Mouse (Mus musculus): ENCODE results near the gene Ikzf4. TPM values are rescaled to one million over a fixed set of nuclear protein-coding genes. Genes with fewer than 3 reads are reported as not detected.

The Ikzf4 gene
- 1 to 10 TPM in 1 of 2 experiments, under 1 TPM in 1; 0.87 to 2.2 TPM for total RNA-seq (2021)
- long read RNA-seq, experiment 1 = 0 reads
- long read RNA-seq, experiment 2 = 0 reads

DNA sequence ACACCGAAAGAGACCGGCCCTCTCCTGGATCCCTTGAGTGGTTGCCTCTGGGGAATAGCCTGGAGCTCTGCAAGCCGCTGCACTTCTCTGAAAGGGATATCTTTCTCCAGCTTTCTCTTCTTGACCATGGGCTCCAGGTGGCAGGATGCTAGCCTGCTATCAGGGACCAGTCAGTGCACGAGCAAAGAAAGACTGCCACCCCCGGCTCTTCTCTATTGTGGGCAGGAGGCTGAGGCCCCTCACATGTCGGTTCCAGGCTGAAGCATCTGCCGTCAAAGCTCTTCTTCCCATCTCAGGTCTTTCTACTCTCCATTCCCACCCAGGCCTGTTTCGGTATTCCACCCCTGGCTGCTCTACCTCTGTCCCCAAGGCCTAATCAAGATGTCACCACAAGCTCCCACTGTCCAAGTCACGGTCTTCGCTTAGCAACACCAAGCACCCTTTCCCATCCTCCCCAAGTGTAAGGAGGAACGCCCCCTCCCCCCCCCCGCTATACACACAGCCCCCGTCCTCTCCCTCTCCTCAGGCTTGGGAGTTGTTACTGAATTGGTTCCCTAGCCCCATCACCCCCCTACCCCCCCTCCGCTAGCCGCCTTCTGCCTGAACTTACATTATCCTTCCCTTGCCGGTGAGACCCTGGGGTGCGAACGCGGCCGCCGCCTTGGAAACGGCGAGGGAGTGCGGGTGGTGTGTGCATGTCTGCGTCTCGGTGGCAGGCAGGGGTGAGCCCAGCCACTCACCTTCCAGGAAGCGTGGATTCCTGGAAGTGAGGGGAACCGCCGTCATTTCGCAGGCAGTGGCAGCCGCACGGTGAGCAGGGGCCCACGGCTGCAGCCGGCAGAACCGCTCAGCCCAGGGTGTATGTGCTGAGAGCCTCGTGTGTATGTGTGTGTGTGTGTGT lies at the start of gene Ikzf4:
Gene Ikzf4 (minus strand): TSS at position 881 of the 901 bp plus-strand sequence.
- peak; percentile 47 for DNase-seq

DNA sequence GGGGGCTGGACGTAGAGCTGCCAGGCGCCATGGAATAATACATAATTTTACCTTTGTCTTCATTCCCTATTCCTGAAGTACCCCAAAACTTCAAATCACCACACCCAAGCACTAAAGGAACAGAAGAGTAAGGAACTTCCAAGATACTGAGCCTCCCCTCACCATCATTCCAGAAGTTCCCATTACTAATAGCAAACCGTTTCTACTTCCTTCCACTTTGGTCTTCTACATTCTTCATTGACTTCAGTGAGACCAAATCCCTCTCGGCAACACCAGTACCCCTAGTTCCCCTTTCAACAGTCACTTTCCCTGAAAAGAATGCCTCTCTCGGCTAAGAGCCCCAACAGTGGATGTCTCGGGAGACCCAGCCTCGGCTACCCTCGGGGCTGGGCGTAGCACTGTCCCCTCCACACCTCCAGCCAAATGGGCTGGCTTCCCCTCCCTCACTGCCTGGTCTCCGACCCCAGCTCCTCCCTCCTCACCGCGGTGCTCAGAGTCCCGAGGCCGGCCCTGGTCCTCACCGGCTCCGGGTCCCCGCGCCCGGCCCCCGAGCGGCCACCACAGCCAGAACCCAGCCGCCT lies 49.7 kb upstream of the Ikzf4 start:
- DNase-seq = no peak

DNA sequence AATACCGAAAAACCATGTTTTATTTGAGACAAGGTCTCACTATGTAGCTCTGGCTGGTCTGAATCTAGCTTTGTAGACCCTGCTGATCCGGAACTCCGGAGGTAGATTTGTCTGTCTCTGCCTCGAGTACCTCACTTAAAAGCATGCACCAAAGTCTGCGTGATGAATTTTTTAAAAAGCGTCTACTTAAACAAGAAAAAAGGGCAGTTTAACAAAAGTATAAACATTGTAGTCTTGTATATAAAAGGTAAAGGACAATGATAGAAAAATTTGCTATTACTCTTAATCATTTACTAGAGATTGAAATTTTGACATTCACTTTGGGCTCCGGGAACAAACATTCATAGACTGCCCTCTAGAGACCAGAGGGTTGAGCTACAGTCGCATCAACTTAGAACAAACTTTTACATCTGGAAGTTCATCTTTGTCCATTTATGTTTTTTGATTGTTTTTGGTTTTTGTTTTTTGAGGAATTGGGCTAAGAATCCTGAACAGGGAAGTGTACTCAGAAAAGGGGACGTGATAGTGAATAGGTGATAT lies 28.7 kb upstream of the Ikzf4 start:
- DNase-seq = peak; percentile 24

DNA sequence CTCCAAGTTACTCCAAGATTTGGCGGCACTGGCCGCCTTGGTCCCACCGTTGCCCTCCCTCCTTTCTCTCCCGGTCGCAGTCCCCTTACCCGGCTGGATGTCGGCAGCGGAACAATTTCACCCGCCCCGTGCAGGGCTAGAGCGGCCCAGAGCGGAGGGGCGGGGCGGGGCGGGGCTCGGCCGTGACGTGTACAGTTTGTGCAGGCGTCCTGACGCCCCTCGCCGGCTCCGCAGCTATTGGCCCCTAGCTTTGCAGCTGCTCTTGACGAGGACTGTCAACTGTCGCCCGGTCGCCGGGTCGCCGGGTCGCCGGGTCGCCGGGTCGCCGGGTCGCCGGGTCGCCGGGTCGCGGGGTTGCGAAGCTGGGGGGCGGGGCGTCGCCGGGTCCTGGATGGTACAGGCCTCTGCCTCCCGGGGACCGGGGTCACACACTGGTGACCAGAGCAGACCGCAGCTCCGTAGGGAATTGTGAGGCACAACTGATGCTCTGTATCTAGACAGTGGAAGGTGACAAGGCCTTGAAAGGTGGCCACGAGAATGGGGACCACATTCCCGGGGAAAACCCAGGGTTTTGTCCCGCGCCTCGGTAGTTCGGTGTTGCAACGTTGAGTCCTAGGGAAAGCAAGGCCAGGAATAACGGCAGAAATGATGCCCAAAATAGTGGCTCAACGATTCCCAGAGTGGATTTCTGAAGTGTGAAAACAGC lies 28.1 kb upstream of the Ikzf4 start, which contains the start of gene Suox:
Gene Suox (minus strand): TSS at position 311 of the 706 bp plus-strand sequence.
- peak; percentile 91 for DNase-seq

DNA sequence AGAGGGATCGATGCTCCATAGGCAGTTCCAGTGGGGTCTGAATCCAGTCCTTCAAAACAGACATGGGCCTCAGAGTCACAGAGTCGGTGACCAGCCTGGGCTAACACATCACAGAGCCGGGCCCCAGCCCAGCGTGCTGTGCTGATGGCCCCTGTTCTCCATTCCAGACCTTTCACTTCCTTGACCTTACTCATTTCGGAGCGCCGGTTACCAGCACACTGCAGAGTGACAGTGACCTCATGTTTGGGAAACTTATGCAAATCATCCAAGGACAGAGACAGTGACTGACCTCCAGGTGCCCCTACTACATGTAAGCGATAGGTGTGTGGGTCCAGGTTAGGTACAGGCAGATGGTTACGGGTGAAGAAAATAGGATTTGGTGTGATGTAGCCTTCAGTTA lies 25.4 kb upstream of the Ikzf4 start:
- DNase-seq = no peak

DNA sequence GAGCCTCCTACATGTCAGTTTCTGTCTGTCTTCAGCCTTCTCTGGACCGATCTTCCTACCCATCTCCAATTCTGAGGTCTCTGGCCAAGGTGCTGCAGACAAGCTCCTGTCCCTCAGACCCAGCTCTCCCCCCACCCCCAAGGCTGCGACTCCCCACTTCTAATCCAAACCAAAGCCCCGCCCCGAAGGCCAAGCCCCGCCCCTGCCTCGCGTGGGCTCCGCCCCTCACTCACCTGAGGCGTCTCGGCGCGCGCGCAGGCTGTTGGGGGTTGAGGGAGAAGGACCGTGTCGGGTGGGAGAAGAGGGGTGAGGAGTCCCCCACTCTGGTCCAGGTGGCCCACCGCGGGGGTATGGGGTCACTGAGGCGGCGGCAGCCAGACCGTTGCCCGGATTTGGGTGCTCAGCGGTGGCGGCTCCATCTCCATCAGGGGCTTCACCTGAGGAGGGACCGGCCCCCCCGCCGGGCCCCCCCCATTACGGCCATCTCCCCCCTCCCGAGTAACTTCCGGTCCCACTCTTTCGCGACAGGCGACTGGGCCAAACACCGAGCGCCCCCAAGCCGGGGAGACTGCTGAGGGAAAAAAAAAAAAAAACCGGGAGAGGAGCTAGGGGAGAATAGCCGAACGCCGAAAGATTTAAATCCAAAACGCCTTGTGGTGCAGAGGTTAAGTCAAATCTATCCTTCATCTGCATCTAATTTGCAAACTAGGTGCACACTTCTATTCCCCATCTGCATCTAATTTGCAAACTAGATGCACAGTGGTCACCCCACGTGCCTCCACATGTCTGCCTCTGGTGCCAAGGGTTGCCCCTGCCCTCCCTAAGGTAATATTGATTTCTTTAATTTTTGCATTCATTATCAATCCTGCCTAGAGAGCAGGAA lies 23.2 kb upstream of the Ikzf4 start:
- DNase-seq = peak; percentile 76

DNA sequence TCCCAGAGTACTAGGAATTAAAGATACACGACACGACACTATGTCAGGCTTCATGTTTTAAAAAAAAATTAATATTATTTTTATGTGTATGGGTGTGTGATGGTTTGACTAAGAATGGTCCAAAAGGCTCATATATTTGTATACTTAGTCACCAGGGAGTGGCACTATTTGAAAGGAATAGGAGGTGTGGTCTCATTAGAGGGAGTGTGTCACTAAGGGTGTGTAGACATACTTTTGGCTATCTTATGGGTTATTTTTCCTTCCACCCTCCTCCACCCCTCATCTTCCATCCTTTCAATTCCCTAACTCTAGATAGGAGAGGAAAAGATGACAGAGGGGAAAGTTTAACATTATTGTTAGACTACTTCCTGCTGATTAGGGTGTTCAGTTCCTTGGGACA lies 20.0 kb upstream of the Ikzf4 start:
- DNase-seq = no peak

DNA sequence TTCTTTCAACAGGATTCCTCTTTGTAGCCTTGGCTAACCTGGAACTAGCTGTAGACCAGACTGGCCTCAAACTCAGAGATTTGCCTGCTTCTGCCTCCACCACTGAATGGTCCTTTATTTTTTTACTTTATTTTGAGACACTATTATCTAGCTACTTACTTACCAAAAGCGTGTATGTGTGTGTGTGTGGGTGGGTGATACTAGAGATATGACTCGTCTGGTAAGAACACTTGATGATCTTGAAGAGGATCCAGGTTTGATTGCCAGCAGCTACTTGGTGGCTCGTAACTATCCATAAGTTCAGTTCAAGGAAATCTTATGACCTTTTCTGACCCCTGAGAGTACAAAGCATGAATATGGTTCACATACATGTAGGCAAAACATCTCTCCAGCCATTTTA lies 19.5 kb upstream of the Ikzf4 start:
- DNase-seq = no peak

DNA sequence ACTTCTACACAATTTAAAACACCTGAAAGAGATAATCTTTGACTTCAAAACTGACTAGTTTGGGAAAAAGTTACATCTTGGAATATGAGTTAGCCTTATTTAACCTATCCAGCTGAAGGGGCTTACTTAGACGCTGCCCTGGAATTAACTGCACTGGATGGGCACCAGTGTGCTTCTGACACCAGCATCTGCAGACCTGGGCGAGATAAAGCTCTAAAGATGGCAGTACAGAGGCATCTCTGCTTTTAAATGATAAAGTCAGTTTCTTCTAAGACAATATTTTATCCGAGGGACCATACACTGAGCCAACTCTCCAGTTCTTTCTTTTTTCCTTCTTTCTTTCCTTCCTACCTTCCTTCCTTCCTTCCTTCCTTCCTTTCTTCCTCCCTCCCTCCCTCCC lies 19.0 kb upstream of the Ikzf4 start:
- no peak for DNase-seq

DNA sequence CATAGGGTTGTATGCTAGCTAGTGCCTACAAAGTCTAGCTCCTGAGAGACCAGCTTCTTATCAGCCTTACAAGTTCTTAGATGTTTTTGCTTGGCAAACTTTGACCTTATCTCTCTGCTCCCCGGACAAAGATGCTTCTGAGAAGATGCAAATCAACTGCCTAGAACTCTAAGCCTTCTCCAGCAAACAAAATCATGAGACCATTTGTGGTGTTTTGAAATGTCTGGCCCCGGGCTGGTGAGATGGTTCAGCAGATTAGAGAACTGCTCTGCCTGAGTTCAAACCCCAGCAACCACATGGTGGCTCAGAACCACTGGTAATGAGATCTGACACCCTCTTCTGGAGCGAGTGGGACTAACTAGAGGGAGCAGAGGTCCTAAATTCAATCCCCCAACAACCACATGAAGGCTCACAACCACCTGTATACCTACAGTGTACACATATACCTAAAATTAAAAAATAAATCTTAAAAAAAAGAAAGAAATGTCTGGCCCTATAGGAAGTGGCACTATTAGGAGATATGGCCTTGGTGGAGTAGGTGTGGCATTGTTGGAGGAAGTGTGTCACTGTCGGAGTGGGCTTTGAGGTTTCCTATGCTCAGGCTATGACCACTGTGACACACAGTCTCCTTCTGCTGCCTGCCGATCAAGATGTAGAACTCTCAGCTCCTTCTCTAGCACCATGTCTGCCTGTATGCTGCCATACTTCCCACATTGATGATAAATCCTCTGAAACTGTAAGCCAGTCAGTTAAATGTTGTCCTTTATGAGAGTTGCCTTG lies 17.8 kb upstream of the Ikzf4 start:
- DNase-seq = no peak

DNA sequence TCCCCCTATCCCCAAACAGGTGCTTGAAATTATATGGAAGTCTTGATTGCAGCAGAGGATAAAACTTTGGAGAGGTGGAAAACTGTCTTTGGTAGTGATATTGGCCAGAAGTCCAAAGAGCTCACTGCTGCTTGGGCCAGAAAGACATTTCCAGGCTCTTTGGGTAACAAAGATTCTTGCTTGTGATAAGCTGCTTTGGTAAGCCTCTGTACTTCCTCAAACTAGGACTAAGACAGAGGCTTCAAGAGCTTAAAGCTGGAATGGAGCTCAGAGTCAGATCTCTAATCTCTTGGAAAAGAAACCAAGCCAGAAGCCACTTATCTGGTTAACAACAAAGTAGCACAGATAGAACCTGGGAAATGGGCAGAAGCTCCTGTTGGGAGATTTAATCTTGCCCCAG lies 16.7 kb upstream of the Ikzf4 start:
- DNase-seq = no peak

DNA sequence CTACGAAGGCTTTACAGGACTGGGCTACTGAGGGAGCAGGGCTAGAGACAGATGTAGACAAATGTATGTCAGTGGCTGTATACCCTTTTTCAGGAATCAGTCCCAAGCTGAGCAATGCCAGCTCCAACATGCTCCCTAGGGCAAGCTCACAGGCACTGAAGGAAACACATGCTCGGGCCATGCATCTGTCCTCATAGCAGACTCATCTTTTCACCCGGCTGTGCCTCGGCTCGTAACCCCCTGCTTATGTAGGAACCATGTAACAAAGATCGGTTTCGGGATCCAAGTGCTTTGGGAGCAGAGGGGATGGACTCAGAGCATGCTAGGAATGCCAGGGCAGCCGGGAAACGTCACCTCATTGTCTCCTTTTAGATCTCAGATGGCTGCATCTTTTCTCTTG lies 13.7 kb upstream of the Ikzf4 start:
- DNase-seq = no peak

DNA sequence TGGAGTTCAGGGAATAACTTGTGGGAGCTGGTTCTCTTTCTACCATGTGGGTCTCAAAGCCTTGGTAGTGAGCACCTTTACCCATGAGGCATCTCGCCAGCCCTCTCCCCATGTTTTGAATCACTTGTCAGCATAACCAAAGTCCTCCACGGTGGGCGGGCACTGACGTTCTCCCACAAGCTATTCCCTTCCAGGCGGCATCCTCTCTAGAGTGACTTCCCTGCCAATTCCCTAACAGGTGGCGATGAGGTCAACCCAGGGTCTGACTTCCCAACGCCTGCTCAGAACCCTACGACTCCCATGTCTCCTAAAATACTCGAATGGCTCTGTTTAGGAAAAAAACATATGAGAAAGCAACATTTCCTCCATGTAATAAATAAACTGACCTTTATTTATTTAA lies 12.1 kb upstream of the Ikzf4 start:
- no peak for DNase-seq

DNA sequence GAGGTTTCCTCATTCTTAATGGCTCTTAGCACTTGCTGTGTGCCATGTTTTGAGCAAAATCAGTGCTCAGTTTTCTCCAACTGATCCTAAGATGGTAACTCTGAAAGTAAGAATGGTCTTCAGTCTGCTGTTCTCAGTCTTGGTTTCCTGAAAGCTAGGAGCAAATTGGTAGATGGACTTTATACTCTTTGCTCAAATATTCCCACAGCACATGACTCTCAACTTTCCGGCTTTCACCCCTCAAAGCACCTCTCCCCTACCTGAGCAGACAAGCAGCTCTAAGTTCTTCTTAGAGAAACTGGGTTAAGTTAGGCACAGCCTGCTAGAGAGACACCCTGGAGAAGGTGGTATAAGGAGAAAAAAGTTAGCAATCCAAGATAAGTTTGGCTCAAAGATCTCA lies 10.9 kb upstream of the Ikzf4 start:
- no peak for DNase-seq

DNA sequence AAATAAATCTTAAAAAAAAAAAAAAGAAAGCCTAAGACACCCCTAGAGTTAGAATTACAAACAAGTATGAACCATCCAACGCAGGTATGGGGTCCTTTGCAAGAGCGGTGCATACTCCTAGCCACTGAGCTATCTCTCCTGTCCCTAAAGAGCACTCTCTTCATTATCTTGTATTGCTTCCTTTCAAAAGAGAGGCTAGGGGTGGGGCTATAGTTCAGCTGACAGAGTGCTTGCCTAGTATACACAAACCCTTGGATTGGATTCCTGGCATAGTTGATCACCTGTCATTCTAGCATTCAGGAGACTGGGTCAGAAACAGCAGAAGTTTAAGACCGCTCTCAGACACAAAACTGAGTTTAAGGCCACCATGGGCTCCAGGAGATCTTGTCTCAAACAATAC lies 9.5 kb upstream of the Ikzf4 start:
- no peak for DNase-seq

DNA sequence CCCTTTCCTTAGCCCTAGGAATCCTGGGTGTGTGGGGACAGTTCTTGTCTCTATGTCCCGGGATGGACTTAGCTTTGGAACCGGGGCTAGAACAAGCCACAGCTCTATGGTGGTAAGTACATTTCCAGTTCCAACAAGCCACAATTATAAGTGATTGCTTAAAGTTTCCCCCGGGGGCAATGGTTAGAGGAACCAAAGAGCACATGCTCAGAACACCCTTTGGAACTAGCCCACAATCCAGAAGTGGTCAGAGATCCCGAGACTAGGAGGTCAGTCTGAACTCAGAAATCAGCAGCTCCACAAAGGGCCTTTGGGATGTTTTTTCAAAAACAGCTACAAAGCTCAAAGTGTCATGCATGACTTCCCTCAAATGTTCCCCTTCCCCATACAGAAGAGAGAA lies 8.1 kb upstream of the Ikzf4 start:
- no peak for DNase-seq

DNA sequence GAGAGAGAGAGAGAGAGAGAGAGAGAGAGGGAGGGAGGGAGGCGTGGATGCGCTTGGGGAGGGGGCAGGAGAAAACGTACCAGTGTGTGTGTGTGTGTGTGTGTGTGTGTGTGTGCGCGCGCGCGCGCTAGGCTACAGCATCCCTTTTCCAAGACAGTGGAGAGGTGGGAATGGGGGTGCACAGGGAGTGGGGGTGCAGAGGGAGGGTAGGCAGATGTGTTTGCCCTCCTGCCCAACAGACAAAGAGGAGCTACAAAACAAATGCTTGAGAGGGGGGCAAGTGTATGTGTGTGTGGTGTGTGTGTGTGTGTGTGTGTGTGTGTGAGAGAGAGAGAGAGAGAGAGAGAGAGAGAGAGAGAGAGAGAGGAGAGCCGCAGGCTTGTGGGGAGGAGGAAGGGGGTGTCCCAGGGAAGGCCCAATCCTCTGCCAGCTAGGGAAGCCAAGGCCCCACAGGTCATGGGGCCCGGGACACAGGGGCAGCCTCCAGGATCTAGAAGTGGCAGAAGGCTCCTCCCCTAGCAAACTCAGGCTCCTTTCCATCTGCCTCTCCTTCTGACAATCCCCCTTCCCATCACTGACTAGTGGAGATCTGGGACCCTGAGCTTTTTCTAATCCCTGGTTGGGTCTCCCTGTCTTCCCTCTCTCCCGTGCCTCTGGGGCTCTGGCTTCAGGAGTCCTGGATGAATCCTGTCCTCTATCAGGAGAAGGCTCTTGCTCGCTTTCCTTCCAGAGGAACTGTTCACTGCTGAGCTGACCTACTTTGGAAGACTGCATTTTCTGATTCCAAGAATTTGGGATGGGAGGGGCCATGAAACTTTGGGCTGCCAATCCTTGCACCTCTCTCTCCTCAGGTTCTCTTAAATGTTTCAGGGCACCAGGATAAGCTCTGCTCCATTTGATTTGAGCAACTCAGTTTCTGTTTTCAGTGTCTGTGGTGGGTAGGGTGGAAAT lies 623 bp upstream of the Ikzf4 start:
- DNase-seq = peak; percentile 38

DNA sequence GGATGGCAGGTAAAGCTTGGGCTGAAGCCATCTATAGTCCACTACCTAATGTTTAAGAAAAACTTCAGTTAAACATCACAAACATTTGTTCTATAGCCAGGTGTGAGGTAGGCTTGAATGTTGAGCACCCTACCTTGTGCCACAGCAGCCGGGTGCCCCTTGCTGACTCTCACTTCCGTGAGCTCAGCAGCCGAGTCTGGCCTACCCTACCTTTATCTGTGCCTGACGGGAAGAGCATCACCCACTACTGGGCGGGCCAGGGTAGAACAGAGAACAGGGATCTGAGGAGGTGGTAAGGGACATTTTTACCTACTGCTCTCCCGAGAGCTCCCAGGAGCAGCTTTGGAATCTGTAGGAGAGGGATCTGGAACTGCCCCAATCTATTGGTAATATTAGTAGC lies 3.0 kb downstream of the Ikzf4 start:
- DNase-seq = no peak

DNA sequence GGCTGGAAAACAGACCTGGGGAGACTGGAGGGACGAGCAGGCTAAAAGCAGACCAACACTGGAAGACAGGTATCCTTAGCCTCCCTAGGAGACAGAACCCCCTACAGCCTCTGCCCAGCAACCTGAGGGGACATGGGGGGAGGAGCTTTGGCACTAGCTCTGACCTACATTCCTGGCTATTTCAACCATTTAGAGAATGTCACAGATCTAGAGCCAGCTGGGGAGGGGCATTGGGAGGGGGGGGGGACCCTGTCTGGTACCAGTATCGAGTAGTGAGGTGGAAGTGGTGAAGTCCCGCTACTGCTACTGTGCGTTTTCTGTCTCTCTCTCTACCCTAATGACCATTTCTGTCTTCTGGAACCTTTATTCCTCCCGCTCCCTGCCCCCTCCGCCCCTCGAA lies 3.9 kb downstream of the Ikzf4 start:
- DNase-seq = no peak

DNA sequence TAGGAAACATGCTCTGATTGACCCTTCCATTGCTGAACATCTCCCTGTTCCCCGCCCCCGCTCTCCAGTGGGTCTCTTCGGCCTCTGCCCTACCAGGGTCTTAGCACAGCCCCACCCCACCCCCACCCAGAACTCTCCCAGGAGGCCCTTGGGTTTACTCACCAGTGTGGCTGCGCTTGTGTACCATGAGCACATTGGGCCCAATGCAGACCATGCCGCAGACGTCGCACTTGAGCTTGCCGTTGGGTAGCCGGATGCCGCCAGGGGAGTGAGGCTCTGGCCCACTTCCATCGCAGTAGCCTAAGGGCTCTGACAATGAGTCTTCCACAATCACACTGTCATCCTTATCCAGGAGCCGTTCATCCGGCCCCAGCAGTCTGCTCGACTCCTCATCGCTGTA lies 4.9 kb downstream of the Ikzf4 start:
- no peak for DNase-seq

Data from adrenal gland, postnatal 10 days (tissue).